ENCODE assay signal across 7 mouse cellular contexts in genomic region chr7:141467230-141468030, GRCm38 (mm10). TPM values are rescaled to one million over a fixed set of nuclear protein-coding genes. Genes with fewer than 3 reads are reported as not detected.
DNase-seq lines count a peak whose midpoint lies in the region; ATAC-seq lines count a peak whose summit lies in the region.

TSS of gene Cd151 (plus strand) at chr7:141467392.

- ATAC-seq in common myeloid progenitor, adult 5-6 weeks (replicated peaks; ENCODE audit: low read depth, poor library complexity, severe bottlenecking), result peak; percentile 43
- peak; percentile 67 for ATAC-seq in inflammation-experienced regulatory T-cells, adult 6 months

- intact Hi-C loops in left cerebral cortex, postnatal 36 days (cut with DNase I), result no loop called here

- peak; percentile 86 for DNase-seq in adipocyte (ENCODE audit: low spot score)
- DNase-seq in gastrocnemius, postnatal 25 days, result peak; percentile 92
- DNase-seq in left cerebral cortex, postnatal 36 days (ENCODE audit: low spot score in 2 of 2), result peak; percentile 70 to 74
- DNase-seq in mesoderm, embryonic 11.5 days (ENCODE audit: low read depth, low spot score), result peak; percentile 81
- peak; percentile 76 to 89 for DNase-seq in spleen, adult 18-20 months

RNA-seq across cellular contexts. Expression of gene Cd151, which starts in this region (rescaled TPM):
- 31.4 and 32.9 TPM in 2 replicates for total RNA-seq in common myeloid progenitor, adult 5-6 weeks (2017)
- total RNA-seq in gastrocnemius, postnatal 25 days (2021), result 10 to 100 TPM; 67.7 to 87.4 TPM
- polyA plus RNA-seq in inflammation-experienced regulatory T-cells, adult 6 months (2017; shearing (Covaris generic)), result 1 to 10 TPM; 6.0 to 8.7 (median 8.5) TPM
- 10 to 100 TPM; 30.9 to 35.4 TPM for total RNA-seq in left cerebral cortex, postnatal 36 days (2021)

Comparison
In these comparisons a context has a peak if more than half of its experiments do, and no peak if none do; other contexts are left out.
1. Peak in every context shown above with its lines: DNase-seq and ATAC-seq.